Mouse (Mus musculus) brown adipose tissue, adult 24 weeks (tissue): ENCODE data around the gene 2610528A11Rik. TPM values are rescaled to one million over a fixed set of nuclear protein-coding genes. Genes with fewer than 3 reads are reported as not detected.
"Not testable (repeated sequence)": the region's sequence is repeated elsewhere in the genome, so short reads cannot be mapped to it uniquely, and the experiment has no call there.

Source experiments
- H3K27ac ChIP-seq: fragments of 200-500 bp; replicated peaks from 2 replicates; pipeline ENCODE4 v1.5.1; 2012; ENCODE audit warnings: low read depth, mild to moderate bottlenecking, low read length
- H3K4me1 ChIP-seq: fragments of 200-500 bp; 2 replicates; pipeline ENCODE4 v1.6.1; 2012; ENCODE audit warnings: low read length, mixed read lengths; ENCODE audit not compliant: control insufficient read depth, insufficient read depth, insufficient read length
- H3K4me3 ChIP-seq: fragments of 200-500 bp; 2 replicates; pipeline ENCODE4 v1.5.1; 2012; ENCODE audit warnings: low read depth, mild to moderate bottlenecking, low read length, moderate library complexity; ENCODE audit not compliant: insufficient read depth
- polyA plus RNA-seq: library from polyadenylated mRNA; stranded (reverse); fragments of >200 nt; gene quantifications from 2 replicates; pipeline ENCODE4 v1.2.4, GENCODE M21; 2012; ENCODE audit not compliant: missing spikeins, insufficient read depth, insufficient read length

Gene 2610528A11Rik
- 2.2 TPM in 1 of 2 replicates, not detected in the other for polyA plus RNA-seq

DNA sequence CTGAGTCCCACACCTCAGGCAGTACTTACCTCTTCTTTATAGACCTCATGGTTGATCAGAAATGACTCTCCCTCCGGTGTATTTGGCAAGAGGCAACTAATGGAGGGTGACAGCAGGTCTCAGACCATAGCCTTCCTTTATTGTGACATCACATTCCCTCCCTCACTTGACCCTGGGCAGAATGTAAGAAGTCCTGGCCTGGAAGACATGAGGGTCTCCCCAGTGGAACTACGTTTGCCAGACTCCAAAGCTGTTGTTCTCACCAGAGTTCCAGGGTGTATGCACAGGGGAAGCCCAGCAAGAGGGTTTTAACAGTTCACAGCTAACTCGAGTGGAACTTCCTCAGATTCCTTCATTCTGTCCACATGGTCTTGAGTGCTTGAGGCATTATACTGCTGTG is at the start of gene 2610528A11Rik:
Gene 2610528A11Rik, minus strand, starts transcription at position 101 of the 400 bp plus-strand sequence.
- H3K4me1 ChIP-seq = no peaks in the 10 kb centered on the region
- H3K4me3 ChIP-seq = no peak within 1 kb of the TSS
- H3K27ac ChIP-seq = peak within 1 kb of the TSS; percentile 78

- H3K27ac ChIP-seq = no peak overlapping the region
- H3K4me1 ChIP-seq = no peaks in the 10 kb centered on the region
- H3K4me3 ChIP-seq = no peak overlapping the region
Observed at GRCm38 (mm10) chr14:37163277-37163956, 49.6 kb upstream of the 2610528A11Rik start.

GRCm38 (mm10) chr14:37154391-37154790 is 40.6 kb upstream of the 2610528A11Rik start:
- no peak overlapping the region for H3K27ac ChIP-seq
- no peak overlapping the region for H3K4me3 ChIP-seq
- no peaks in the 10 kb centered on the region for H3K4me1 ChIP-seq

DNA sequence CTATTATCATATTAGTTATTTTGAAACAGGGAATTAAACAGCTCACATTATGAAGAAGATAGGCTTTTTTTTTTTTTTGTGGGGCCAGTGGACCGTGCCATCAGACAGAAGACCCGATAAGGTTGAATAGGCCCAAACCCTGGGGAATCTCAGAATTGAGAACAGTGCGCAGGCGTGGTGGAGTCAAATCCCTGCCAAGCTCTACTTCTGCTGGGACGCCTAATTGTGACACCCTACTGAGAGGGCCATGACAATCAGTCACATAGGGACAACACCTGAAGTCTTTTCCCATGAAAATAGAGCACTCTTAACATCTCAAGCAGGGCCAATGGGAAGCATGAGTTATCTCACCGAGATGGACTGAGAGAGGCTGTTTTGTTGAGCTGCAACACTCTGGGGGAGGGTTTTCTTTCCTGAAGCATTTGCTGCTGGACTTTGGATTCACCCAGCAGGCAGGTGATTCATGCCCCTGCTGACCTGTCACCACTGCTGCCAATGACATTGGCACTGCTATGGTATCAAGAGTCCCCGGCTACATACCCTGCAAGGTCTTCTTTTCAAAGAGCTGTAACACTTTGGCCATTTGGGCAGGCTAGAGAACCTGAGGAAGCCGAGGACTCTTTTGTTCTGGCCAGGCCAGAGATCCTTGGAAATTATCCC is 25.4 kb upstream of the 2610528A11Rik start:
- Histone ChIP-seq H3K27ac (no peak overlapping the region), H3K4me1 (no peaks in the 10 kb centered on the region), H3K4me3 (no peak overlapping the region)

DNA sequence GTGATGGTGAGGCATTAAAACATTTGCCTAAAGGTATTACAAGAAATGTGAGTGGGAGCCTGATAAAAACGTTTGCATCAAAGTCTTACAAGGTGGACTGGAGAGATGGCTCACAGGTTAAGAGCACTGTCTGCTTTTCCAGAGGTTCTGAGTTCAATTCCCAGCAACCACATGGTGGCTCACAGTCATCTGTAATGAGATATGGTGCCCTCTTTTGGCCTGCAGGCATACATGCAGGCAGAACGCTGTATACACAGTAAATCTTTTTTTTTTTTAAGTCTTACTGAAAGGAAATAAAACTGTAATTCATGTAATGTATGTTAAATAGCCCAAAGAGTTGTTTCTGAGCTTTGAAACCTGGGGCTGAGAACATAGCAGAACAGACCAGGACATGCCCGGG is 23.8 kb upstream of the 2610528A11Rik start:
- not testable (repeated sequence) for H3K27ac ChIP-seq, H3K4me1 ChIP-seq, H3K4me3 ChIP-seq

DNA sequence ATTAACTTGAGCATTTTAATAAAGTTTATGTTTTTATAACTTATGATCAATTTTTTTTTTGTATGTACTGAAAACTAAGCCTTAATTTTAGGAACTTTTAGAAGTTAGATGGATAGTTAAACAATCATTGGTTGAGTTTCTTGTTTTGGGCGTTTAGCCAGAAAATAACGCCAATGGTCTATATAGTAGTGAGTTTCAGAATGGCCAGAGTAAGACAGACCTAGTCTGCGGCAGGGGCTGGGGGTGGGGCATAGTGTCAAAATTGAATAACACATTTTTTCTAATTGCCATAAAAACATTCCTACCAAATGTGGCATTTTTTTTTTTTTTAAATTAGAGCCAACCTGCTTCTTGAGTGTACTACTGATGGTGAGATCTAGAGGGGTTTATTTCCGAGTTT is 22.3 kb upstream of the 2610528A11Rik start:
- no peak overlapping the region for H3K4me3 ChIP-seq
- no peaks in the 10 kb centered on the region for H3K4me1 ChIP-seq
- no peak overlapping the region for H3K27ac ChIP-seq

DNA sequence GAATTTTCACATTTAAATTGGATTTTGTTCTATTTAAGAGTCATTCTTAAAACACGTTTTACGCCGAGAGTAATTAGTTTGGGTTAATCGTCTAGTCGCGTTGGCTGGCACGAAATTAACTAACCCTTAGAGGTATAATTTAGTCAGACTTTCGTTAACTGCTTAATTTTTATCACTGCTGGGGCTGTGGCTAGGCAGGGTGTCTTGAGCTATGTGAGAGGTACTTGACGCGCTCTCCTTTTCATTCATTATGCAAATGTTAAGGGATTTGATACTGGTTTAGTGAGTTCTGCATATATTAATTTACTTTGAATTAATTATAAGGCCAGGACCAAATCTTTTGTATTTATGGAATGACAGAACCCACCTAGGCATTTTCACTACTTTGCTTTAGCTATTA is 21.8 kb upstream of the 2610528A11Rik start:
- Histone ChIP-seq H3K4me1 (no peaks in the 10 kb centered on the region), H3K27ac (peak overlapping the region; percentile 64; the same call in 1 of the 2 replicates), H3K4me3 (peak overlapping the region; percentile 72)

- peak within 1 kb of the TSS; percentile 81 for H3K27ac ChIP-seq
- H3K4me3 ChIP-seq = peak within 1 kb of the TSS; percentile 89
- H3K4me1 ChIP-seq = no peaks in the 10 kb centered on the region
Observed at GRCm38 (mm10) chr14:37135127-37135593, 21.3 kb upstream of the 2610528A11Rik start, which contains the start of gene Ghitm. TSS of gene Ghitm (minus strand) at chr14:37135272.

DNA sequence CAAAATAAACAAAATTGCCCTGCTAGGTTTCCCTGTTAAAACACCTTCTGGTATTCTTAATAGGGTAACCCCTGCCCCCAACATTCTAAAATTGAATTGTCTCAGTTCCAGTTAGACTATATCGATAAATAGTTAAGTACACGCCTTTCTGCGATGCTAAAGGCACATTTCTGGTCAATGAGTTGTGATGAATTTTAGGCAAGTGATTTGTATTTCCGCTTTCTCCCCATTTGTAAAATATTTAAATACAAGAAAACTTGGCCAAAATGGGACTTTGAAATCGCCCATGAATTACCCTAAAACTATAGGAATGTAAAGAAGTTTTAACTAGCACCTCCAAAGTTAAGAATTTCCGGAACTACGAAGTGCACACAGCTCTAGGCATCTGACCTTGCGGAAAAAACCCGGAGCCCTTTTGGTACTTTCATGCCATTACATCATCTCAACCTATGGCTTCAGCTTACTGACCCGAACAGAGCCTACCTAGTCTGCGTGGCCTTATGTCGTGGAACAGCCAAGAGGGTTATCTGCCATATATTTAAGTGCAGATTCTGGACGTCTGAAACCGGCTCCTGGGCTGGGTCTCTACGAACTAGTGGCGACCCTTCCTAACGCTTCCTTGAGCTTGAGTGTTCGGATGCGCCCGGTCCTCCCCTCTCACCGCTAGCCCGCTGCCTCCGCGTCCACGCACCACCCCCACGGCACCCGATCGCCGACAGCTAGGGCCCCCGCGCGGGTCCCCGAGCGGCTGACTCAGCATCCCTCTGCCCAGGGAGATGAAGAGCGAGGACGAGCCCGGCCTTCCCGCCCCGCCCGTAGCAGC is 20.7 kb upstream of the 2610528A11Rik start:
- no peaks in the 10 kb centered on the region for H3K4me1 ChIP-seq
- peak overlapping the region; percentile 81 for H3K27ac ChIP-seq
- peak overlapping the region; percentile 89 for H3K4me3 ChIP-seq

GRCm38 (mm10) chr14:37127652-37128051 is 13.8 kb upstream of the 2610528A11Rik start:
- Histone ChIP-seq H3K4me1 (no peaks in the 10 kb centered on the region), H3K4me3 (no peak overlapping the region), H3K27ac (no peak overlapping the region)

- Histone ChIP-seq H3K4me1 (no peaks in the 10 kb centered on the region), H3K27ac (no peak overlapping the region), H3K4me3 (no peak overlapping the region)
Observed at GRCm38 (mm10) chr14:37119233-37119632, 5.4 kb upstream of the 2610528A11Rik start.

- H3K27ac ChIP-seq = peak overlapping the region; percentile 78
- no peak overlapping the region for H3K4me3 ChIP-seq
- no peaks in the 10 kb centered on the region for H3K4me1 ChIP-seq
Observed at GRCm38 (mm10) chr14:37112931-37113330, 891 bp downstream of the 2610528A11Rik start.

GRCm38 (mm10) chr14:37111371-37111770 is 2.5 kb downstream of the 2610528A11Rik start:
- H3K27ac ChIP-seq = no peak overlapping the region
- no peak overlapping the region for H3K4me3 ChIP-seq

GRCm38 (mm10) chr14:37110456-37110855 is 3.4 kb downstream of the 2610528A11Rik start:
- H3K4me3 ChIP-seq = no peak overlapping the region
- no peak overlapping the region for H3K27ac ChIP-seq
- no peaks in the 10 kb centered on the region for H3K4me1 ChIP-seq

More at GRCm38 (mm10) chr14:37111371-37111770, 2.5 kb downstream of the 2610528A11Rik start:
- no peaks in the 10 kb centered on the region for H3K4me1 ChIP-seq

GRCm38 (mm10) chr14:37109975-37110374 is 3.8 kb downstream of the 2610528A11Rik start:
- no peak overlapping the region for H3K4me3 ChIP-seq
- H3K4me1 ChIP-seq = no peaks in the 10 kb centered on the region
- no peak overlapping the region for H3K27ac ChIP-seq
